Mouse (Mus musculus): ENCODE measurements around the gene Psmg4.

DNA sequence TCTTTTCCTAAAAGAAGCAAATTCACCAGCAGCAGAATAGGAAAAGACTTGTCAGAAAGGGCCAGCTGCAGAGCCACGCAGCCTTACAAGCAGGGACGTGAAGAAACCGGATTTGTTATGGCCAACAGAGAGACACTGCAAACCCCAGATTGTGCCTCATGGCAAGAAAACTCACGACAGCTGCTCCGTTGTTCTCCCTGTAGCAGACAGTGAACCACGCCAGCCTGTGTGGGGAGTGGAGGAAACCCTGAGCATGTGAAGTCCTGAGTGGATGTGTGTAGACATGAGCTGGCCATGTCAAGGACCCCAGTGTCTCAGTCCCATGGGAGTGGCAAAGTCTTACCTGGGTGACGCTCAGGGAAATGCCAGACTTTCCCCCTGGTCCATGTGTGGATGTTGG, 26.2 kb upstream of the Psmg4 start:
- TF ChIP-seq CTCF (IDR thresholded peaks at IDR 0.05; ENCODE audit: control insufficient read depth, insufficient read depth, low read length) = no peak
- no peak for TF ChIP-seq POLR2A (IDR thresholded peaks at IDR 0.05; ENCODE audit: borderline replicate concordance, control insufficient read depth, low read depth, low read length)

Data from bone marrow, adult 2 months (tissue).